Mouse (Mus musculus) olfactory bulb, adult 2 months (tissue): ENCODE measurements around the gene Gpr18.

Source experiments
- CTCF ChIP-seq: fragments of 200-500 bp; IDR thresholded peaks from 2 replicates; pipeline ENCODE4 v1.5.1; 2012; ENCODE audit warnings: low read depth, mild to moderate bottlenecking, low read length, moderate library complexity; ENCODE audit not compliant: insufficient read depth
- POLR2A ChIP-seq: fragments of 200-500 bp; IDR thresholded peaks from 2 replicates; pipeline ENCODE4 v1.6.1; 2012; ENCODE audit warnings: mild to moderate bottlenecking, low read depth, low read length, moderate library complexity; ENCODE audit not compliant: insufficient read depth

DNA sequence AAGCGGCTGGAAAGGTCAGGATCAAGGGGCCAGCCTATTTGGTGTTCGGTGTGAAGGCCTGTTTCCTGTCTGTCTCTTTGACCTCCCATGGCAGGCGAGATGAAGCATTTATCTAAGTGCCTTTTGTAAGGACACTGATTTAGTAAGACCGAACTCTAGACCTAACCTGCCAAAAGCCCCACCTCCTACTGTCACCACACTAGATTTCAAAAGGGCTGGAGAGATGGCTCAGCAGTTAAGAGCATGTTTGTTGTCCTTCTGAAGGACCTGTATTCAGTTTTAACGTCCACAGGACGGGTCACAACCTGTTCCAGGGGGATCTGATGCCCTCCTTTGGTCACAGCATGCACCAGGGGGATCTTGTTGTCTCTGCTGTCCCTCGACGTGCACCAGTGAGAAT, 21.3 kb upstream of the Gpr18 start:
- TF ChIP-seq CTCF (no peak), POLR2A (no peak)
